Mouse (Mus musculus) heart, embryonic 12.5 days (tissue): ENCODE data around the gene Zfp280b. TPM values are rescaled to one million over a fixed set of nuclear protein-coding genes. Genes with fewer than 3 reads are reported as not detected.

Experiments
- ATAC-seq: fragments of 200-750 bp; cut with Nextera tagmentation; 2 replicates; pipeline ENCODE4 v1.8.0; 2017; ENCODE audit warnings: moderate TSS enrichment, moderate library complexity; ENCODE audit not compliant: insufficient number of reproducible peaks, low FRiP score
- H3K27ac ChIP-seq: fragments of 300-500 bp; sonication (generic); 2 replicates; pipeline ENCODE4 v1.5.1; 2016; ENCODE audit warnings: mild to moderate bottlenecking, moderate library complexity; ENCODE audit not compliant: poor library complexity, severe bottlenecking
- H3K27me3 ChIP-seq: fragments of 300-500 bp; sonication (generic); replicated peaks from 2 replicates; pipeline ENCODE4 v1.6.1; 2016; ENCODE audit warnings: mild to moderate bottlenecking, moderate library complexity
- H3K36me3 ChIP-seq: fragments of 300-500 bp; sonication (generic); 2 replicates; pipeline ENCODE4 v1.6.1; 2016; ENCODE audit warnings: mild to moderate bottlenecking, moderate library complexity
- H3K4me1 ChIP-seq: fragments of 300-500 bp; sonication (generic); replicated peaks from 2 replicates; pipeline ENCODE4 v1.6.1; 2016; ENCODE audit warnings: mild to moderate bottlenecking
- H3K4me2 ChIP-seq: fragments of 300-500 bp; sonication (generic); 2 replicates; pipeline ENCODE4 v1.6.1; 2016; ENCODE audit warnings: mild to moderate bottlenecking, moderate library complexity
- H3K4me3 ChIP-seq: fragments of 300-500 bp; sonication (generic); 2 replicates; pipeline ENCODE4 v1.5.1; 2016; ENCODE audit warnings: mild to moderate bottlenecking
- H3K9ac ChIP-seq: fragments of 300-500 bp; sonication (generic); 2 replicates; pipeline ENCODE4 v1.6.1; 2016; ENCODE audit warnings: mild to moderate bottlenecking, moderate library complexity
- H3K9me3 ChIP-seq: fragments of 300-500 bp; sonication (generic); replicated peaks from 2 replicates; pipeline ENCODE4 v1.6.1; 2016; ENCODE audit warnings: mild to moderate bottlenecking, moderate library complexity
- WGBS: fragments of 180-500 bp; shearing (Covaris S2); methylation state at CpG from one replicate; pipeline ENCODE4 v1.1.7; 2016; 5-methylcytosine and 5-hydroxymethylcytosine counted together
- polyA plus RNA-seq: library from polyadenylated mRNA; unstranded; fragments of >200 nt; fragmentation: Nextera tagmentation; extraction: Ambion mirVana; gene quantifications from 2 replicates; pipeline ENCODE4 v1.2.1, GENCODE M21; 2016

Zfp280b gene
- polyA plus RNA-seq, 1 experiment from 2014 or later = 19.7 TPM

DNA sequence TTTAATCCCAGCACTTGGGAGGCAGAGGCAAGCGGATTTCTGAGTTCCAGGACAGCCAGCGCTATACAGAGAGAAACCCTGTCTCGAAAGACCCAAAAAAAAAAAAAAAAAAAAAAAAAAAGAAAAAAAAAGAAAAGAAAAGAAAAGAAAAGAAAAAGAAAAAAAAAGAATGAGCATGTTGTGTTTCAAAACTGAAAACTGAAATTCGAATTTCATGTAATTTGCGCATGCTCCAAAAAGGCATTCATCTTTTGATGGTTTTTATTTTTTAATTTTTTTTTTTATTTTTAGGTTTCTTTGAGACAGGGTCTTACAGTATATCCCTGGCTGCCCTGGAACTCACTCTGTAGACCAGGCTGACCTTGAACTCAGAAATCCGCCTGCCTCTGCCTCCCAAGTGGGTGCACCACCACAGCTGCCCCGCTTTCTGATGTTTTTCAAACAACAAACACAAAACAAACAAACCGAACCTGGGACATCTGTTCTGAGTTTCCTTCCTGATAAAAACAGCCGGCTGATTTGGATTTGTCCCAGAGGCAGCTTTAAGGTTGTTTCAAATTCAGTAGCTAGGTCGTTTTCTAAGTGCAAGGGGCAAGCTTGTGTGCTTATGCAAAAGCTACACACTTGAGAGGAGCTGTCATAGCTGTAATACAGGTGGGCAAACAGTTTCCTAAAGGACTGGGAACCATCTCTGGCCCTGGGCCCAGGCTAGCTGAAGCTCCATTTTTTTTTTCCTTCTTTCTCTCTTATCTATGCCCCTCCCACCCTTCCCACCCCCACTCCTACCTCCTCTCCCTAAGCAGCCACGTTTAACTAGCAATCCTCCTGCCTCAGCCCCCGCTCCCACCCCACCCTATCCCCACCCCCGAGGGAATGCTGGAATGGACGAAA lies 694 bp upstream of the Zfp280b start:
- Histone ChIP-seq H3K9ac (no peak overlapping the region; the same call in 1 of the 2 replicates), H3K4me3 (peak overlapping the region; percentile 88), H3K4me2 (peak overlapping the region; percentile 98), H3K27me3 (no peaks in the 10 kb centered on the region), H3K9me3 (no peaks in the 10 kb centered on the region), H3K4me1 (peaks cover 23% of the 10 kb centered on the region), H3K36me3 (peaks cover 13% of the 10 kb centered on the region), H3K27ac (peak overlapping the region; percentile 72)
- WGBS = 44% methylated on average over 14 of the region's 14 CpGs
- ATAC-seq = peak; percentile 84

DNA sequence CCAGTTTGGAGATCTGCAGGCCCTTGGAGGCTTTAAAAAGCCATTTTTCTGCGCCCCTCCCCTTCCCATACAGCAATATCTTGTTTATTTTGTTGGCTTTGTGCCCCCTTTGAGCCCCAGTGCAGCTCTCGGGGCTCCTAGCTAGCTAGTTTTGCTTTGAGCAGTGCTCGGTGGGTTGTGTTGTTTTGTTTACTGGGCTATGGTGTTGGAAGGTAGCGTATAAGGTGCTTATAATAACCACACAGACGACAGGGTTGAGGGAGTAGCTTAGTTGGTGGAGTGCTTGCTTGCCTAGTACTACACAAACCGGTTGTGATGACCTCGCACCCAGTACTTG lies 637 bp downstream of the Zfp280b start:
- peak overlapping the region; percentile 88 for H3K4me3 ChIP-seq
- peaks cover 26% of the 10 kb centered on the region for H3K36me3 ChIP-seq
- ATAC-seq = no peak
- H3K4me2 ChIP-seq = peak overlapping the region; percentile 98
- H3K9me3 ChIP-seq = no peaks in the 10 kb centered on the region
- peaks cover 14% of the 10 kb centered on the region for H3K4me1 ChIP-seq
- WGBS = 14% methylated on average over 7 of the region's 7 CpGs
- peak overlapping the region; percentile 72; the same call in 1 of the 2 replicates for H3K27ac ChIP-seq
- H3K27me3 ChIP-seq = no peaks in the 10 kb centered on the region
- H3K9ac ChIP-seq = peak overlapping the region; percentile 94

DNA sequence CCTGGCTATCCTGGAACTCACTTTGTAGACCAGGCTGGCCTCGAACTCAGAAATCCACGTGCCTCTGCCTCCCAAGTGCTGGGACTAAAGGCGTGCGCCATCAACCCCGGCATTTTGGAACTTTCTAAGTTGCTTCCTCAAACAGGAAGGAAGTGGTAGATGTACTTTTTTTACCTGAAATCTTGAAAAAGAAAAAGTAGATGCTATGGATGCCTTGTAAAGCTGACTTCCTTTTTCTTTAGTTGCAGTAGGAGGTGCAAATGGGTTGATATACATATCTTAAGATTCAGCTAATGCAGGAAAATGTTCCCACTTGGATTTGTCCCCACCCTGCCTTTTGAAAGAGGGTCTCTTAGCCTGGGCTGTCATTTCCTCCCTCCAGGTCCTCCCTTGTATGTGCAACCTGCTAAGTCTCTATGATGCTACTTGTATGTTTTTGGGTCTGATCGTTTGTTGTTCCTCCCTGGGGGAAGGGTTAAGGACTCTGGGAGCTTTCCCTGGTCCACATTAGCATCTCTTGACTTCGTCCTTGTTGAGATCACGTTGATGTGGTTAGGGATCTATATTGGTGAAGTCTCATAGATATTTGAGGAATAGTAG lies 1.7 kb downstream of the Zfp280b start:
- no peak for ATAC-seq
- no peak overlapping the region for H3K4me3 ChIP-seq
- no peak overlapping the region for H3K27ac ChIP-seq
- H3K36me3 ChIP-seq = peaks cover 36% of the 10 kb centered on the region
- no peaks in the 10 kb centered on the region for H3K9me3 ChIP-seq
- H3K27me3 ChIP-seq = no peaks in the 10 kb centered on the region
- 0 out of 2 replicates have a peak overlapping the region, but pooled peaks have one; percentile 98 for H3K4me2 ChIP-seq
- H3K9ac ChIP-seq = no peak overlapping the region
- 90% methylated on average over 8 of the region's 8 CpGs for WGBS
- H3K4me1 ChIP-seq = peaks cover 10% of the 10 kb centered on the region

DNA sequence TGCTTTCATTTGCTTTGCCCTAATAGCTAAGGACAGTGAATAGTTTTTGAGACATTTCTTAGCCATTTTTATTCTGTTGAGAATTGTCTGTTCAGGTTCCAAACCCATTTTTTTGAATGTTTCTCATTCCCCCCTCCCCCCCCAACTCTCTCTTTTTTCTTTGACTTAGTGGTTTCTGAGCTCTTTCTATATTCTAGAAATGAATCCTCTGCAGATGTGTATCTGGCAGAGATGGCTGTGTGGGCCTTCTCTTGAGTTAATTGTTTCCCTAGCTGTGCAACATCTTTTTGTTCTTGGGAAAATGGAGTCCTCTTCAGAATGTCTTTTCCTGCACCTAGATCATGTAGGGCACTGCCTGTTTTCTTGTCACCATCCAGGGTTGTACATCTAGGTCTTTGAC lies 2.8 kb downstream of the Zfp280b start:
- Histone ChIP-seq H3K27ac (no peak overlapping the region), H3K36me3 (peaks cover 48% of the 10 kb centered on the region), H3K4me3 (no peak overlapping the region), H3K4me2 (no peak overlapping the region), H3K27me3 (no peaks in the 10 kb centered on the region), H3K4me1 (peaks cover 10% of the 10 kb centered on the region), H3K9ac (no peak overlapping the region), H3K9me3 (no peaks in the 10 kb centered on the region)
- no peak for ATAC-seq

DNA sequence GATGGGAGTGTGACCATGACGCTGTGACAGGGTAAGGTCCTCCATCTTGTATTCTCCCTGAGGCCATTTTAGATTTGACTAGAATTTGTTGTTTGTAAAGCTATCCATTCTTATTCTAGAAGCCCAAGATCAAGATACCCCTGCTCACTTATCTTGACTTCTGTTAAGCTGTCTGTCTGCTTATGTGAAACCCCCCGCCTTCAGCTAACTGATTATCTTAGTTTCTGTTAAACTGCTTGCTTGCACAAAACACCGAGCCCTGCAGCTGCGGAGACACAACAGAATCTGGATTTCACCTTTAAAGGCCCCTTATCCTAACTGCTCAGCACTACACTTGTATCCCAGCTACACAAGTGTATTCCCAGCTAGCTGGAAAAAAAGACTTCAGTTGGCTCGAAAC lies 4.5 kb downstream of the Zfp280b start:
- H3K27ac ChIP-seq = no peak overlapping the region
- H3K27me3 ChIP-seq = no peaks in the 10 kb centered on the region
- peaks cover 62% of the 10 kb centered on the region for H3K36me3 ChIP-seq
- H3K4me2 ChIP-seq = no peak overlapping the region
- H3K4me1 ChIP-seq = peaks cover 10% of the 10 kb centered on the region
- H3K9ac ChIP-seq = no peak overlapping the region
- 86% methylated on average over 5 of the region's 5 CpGs for WGBS
- H3K9me3 ChIP-seq = no peaks in the 10 kb centered on the region
- no peak overlapping the region for H3K4me3 ChIP-seq
- no peak for ATAC-seq

DNA sequence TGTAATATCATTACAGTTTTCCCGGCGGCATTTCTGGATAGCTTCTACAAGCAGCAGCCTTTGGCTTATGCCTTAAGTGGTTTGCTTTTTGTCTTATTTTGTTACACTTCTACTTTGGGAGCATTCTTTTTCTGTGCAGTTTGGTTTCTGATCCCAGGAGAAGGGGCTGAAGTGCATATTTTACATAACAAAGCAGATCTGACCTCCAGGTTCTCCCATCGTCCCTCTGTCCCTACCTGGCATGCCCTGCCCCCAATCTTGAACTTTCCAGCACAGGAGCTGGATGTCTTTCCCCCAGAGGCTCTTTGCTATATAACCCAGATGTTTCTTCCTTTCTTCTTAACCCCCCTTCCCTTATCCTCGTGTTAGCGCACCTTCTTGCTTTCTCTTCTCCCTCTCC lies 12.9 kb downstream of the Zfp280b start:
- Histone ChIP-seq H3K27ac (no peak overlapping the region), H3K4me2 (no peak overlapping the region), H3K4me3 (no peak overlapping the region), H3K9me3 (no peaks in the 10 kb centered on the region), H3K27me3 (no peaks in the 10 kb centered on the region), H3K4me1 (peaks cover 18% of the 10 kb centered on the region), H3K36me3 (peaks cover 28% of the 10 kb centered on the region), H3K9ac (no peak overlapping the region)
- 43% methylated on average over 5 of the region's 5 CpGs for WGBS
- ATAC-seq = no peak

DNA sequence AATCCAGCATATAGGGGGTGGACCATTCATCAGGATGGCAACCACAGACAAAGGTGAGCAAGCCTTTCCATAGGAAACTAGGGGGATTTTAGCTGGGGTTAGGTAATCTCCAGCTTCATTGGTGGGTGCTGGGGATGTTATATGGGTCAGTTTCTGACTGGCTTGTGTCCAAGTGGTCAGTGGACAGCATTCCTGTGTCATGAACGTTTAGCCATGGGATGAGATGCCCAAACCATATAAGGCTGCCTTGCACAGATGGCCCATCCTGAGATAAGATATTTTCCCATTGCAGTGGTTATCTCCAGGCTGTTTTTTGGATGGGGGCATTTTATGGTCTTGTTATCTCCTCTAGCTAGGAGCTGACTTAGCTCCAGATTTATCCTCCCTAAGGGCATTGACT lies 14.3 kb downstream of the Zfp280b start:
- no peak; the same call in 1 of the 2 replicates for ATAC-seq
- no peak overlapping the region for H3K9ac ChIP-seq
- H3K36me3 ChIP-seq = peaks cover 15% of the 10 kb centered on the region
- H3K9me3 ChIP-seq = 0 out of 2 replicates have a peak, but pooled peaks cover under 1% of the 10 kb centered on the region
- WGBS = 4% methylated on average over 1 of the region's 1 CpGs
- no peak overlapping the region for H3K4me3 ChIP-seq
- no peak overlapping the region for H3K4me2 ChIP-seq
- no peak overlapping the region for H3K27ac ChIP-seq
- peaks cover 18% of the 10 kb centered on the region for H3K4me1 ChIP-seq
- no peaks in the 10 kb centered on the region for H3K27me3 ChIP-seq

DNA sequence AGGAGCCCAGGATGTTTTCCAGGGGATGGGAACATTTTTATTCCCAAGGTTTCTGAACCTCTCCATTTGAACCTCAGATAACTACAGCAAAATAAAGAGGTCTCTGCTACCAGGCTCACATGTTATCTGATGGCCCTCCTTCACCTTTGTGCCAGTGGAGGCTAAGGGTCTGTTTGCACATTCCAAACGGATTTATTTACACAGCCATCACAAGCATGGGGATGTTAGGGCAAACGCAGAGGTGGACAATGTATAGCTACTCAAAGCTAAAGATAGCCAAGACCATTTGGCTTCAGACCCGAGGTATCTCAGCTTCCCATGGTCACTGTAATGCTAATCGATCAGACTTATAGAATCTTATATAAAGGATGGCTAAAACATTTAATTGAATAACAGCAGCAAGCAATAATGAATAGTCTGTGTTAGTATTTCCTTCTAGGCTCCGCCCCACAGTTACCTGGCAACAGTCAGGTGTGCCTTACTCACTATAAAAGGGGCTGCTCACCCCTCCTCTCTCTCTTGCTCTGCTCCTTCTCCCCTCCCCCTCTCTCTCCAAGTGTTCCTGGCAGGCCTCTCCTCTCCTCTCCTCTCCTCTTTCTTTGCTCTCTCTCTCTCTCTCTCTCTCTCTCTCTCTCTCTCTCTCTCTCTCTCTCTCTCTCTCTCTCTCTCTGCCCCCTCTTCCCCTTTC lies 14.9 kb downstream of the Zfp280b start:
- WGBS = 29% methylated on average over 5 of the region's 5 CpGs

DNA sequence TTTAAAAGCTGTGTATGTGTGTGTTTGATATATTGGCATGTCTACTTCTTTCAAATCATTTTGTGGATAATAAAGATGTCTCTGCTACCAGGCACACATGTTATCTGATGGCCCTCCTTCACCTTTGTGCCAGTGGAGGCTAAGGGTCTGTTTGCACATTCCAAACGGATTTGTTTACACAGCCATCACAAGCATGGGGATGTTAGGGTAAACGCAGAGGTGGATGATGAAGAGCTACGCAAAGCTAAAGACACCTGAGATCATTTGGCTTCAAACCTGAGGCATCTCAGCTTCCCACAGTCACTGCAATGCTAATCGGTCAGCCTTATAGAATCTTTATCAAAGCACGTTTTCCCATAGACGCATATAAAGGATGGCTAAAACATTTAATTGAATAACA lies 16.5 kb downstream of the Zfp280b start:
- Histone ChIP-seq H3K4me3 (no peak overlapping the region), H3K9me3 (0 out of 2 replicates have a peak, but pooled peaks cover 9% of the 10 kb centered on the region), H3K27ac (no peak overlapping the region), H3K9ac (no peak overlapping the region), H3K4me2 (no peak overlapping the region), H3K36me3 (peaks cover 9% of the 10 kb centered on the region), H3K27me3 (no peaks in the 10 kb centered on the region), H3K4me1 (peaks cover 18% of the 10 kb centered on the region)
- 46% methylated on average over 6 of the region's 6 CpGs for WGBS
- no peak for ATAC-seq

More for the DNA sequence above, 14.9 kb downstream of the Zfp280b start:
- Histone ChIP-seq H3K27me3 (no peaks in the 10 kb centered on the region), H3K4me3 (no peak overlapping the region), H3K4me1 (peaks cover 18% of the 10 kb centered on the region), H3K36me3 (peaks cover 15% of the 10 kb centered on the region), H3K4me2 (no peak overlapping the region), H3K9me3 (0 out of 2 replicates have a peak, but pooled peaks cover 4% of the 10 kb centered on the region), H3K9ac (no peak overlapping the region), H3K27ac (no peak overlapping the region)
- no peak for ATAC-seq

DNA sequence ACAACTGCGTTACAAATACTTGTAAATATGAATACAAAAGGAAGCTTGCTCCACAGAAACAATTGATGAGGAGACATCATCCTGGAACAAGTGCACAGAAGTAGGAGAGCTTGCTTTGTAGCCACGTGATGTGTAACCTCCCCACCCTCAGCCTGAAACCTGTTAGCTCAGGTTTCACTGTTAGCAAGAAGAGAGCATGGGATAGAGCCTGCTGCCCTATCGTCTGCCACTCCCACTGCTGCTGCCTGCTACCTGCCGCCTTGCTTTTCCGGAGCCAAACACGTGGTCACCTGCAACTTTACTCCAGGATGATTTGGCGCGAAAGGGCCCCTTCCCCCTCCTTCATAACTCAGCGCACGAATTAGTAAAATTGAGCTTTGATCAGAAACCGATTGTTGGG lies 19.4 kb downstream of the Zfp280b start:
- 70% methylated on average over 11 of the region's 11 CpGs for WGBS
- ATAC-seq = no peak

DNA sequence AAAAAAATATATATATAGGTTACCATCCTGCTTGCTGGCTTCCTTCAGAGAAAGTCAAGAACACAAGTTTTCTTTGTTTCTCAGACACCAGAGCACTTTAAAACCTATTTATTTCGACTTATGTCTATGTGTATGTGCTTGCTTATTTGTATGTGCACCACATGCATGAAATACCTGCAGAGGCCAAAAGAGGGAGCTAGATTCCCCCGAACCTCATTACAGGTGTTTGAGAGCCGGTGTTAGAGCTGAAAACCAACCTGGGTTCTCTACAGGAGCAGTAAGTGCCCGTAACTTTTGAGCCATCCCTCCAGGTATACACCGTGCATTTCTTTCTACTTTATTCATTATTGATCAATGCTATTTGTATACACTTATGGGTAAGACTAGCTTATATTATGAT lies 30.0 kb downstream of the Zfp280b start:
- Histone ChIP-seq H3K9me3 (no peaks in the 10 kb centered on the region), H3K36me3 (no peaks in the 10 kb centered on the region), H3K27me3 (no peaks in the 10 kb centered on the region), H3K4me2 (no peak overlapping the region), H3K4me3 (no peak overlapping the region), H3K4me1 (no peaks in the 10 kb centered on the region), H3K27ac (no peak overlapping the region), H3K9ac (no peak overlapping the region)
- WGBS = 86% methylated on average over 5 of the region's 5 CpGs
- ATAC-seq = no peak

More for the DNA sequence above, 19.4 kb downstream of the Zfp280b start:
- H3K4me3 ChIP-seq = no peak overlapping the region
- H3K9me3 ChIP-seq = 0 out of 2 replicates have a peak, but pooled peaks cover 9% of the 10 kb centered on the region
- H3K36me3 ChIP-seq = 0 out of 2 replicates have a peak, but pooled peaks cover 3% of the 10 kb centered on the region
- H3K9ac ChIP-seq = no peak overlapping the region
- H3K27ac ChIP-seq = no peak overlapping the region
- no peak overlapping the region for H3K4me2 ChIP-seq
- H3K4me1 ChIP-seq = peaks cover 8% of the 10 kb centered on the region
- H3K27me3 ChIP-seq = no peaks in the 10 kb centered on the region
